ENCODE assay signal across 19 mouse cellular contexts in genomic region chr3:132211260-132211659, GRCm38 (mm10).
DNase-seq lines count a peak whose midpoint lies in the region; ATAC-seq and TF ChIP-seq lines count a peak whose summit lies in the region.
"Had no signal": no experiment of that assay in that cellular context is flagged by ENCODE, and none has a peak within 500 bp of the region (broad histone marks: within the 10 kb centered on the region; RNA-seq: fewer than 3 reads in every experiment).

No protein-coding gene starts in this region.

- 86% methylated on average over 5 of the region's 5 CpGs for WGBS in forebrain, embryonic 15.5 days

- peak; percentile 48 for ATAC-seq in Patski
- no peak for ATAC-seq in forebrain, embryonic 15.5 days (replicated peaks)
- ATAC-seq: forebrain, embryonic 14.5 days; liver, postnatal 0 days had no signal

- intact Hi-C loops in heart, postnatal 25 days (cut with DNase I): no loop called here

- H3K4me1 ChIP-seq in forebrain, embryonic 15.5 days: no peaks in the 10 kb centered on the region
- H3K4me1 ChIP-seq: heart, embryonic 13.5 days; hindbrain, embryonic 10.5 days; neural tube, embryonic 12.5 days had no signal

- H3K9ac ChIP-seq in forebrain, embryonic 15.5 days (replicated peaks): no peak overlapping the region
- H3K9ac ChIP-seq: heart, embryonic 13.5 days; liver, postnatal 0 days; neural tube, embryonic 12.5 days had no signal

- H3K4me2 ChIP-seq in forebrain, embryonic 15.5 days (replicated peaks): no peak overlapping the region
- H3K4me2 ChIP-seq: heart, embryonic 13.5 days; neural tube, embryonic 12.5 days had no signal

- CTCF ChIA-PET in Patski (lab: Charles Lee): interaction anchor here (1.0 to 1.6 kb wide), 4 partner anchors 10 to 51 kb away, joined by 3 to 4 read pairs (median 3); no protein-coding TSS in a partner anchor

- no peak for TF ChIP-seq CTCF in Patski (IDR thresholded peaks at IDR 0.05)

- no peaks in the 10 kb centered on the region for H3K27me3 ChIP-seq in Patski
- H3K27me3 ChIP-seq in forebrain, embryonic 15.5 days: no peaks in the 10 kb centered on the region
- H3K27me3 ChIP-seq: heart, embryonic 13.5 days; neural tube, embryonic 12.5 days had no signal

- H3K4me3 ChIP-seq in forebrain, embryonic 15.5 days: no peak overlapping the region
- H3K4me3 ChIP-seq: heart, embryonic 13.5 days; hindbrain, embryonic 10.5 days; neural tube, embryonic 12.5 days had no signal

- H3K9me3 ChIP-seq in forebrain, embryonic 15.5 days: no peaks in the 10 kb centered on the region
- H3K9me3 ChIP-seq: heart, embryonic 13.5 days; hindbrain, embryonic 10.5 days; neural tube, embryonic 12.5 days had no signal

- in situ Hi-C loops in Patski (cut with MboI; ENCODE audit: low pct_unique_long_range_greater_than_20kb): no loop called here

- POLR2A ChIA-PET in Patski (lab: Charles Lee): no interaction called here

- H3K36me3 ChIP-seq in forebrain, embryonic 15.5 days: no peaks in the 10 kb centered on the region
- H3K36me3 ChIP-seq: heart, embryonic 13.5 days; hindbrain, embryonic 10.5 days; neural tube, embryonic 12.5 days had no signal

- peak; percentile 7 to 45 for DNase-seq in adrenal gland, adult (ENCODE audit: inconsistent age in 2 of 2, low spot score in 1 of 2)
- no peak for DNase-seq in adrenal gland, postnatal 25 days
- peak; percentile 25 for DNase-seq in heart, adult 8-10 months (ENCODE audit: low spot score)
- DNase-seq in heart, postnatal 25 days (ENCODE audit: low spot score): no peak
- DNase-seq in Patski (ENCODE audit: low read depth, low spot score): peak; percentile 34
- DNase-seq in skeletal muscle tissue, adult 2 months (ENCODE audit: low read depth, low spot score): peak; percentile 65
- no peak for DNase-seq in right cerebral cortex, postnatal 14 days
- DNase-seq: cerebellum, adult 9-11 months; kidney, adult 2 months; kidney, postnatal 4 days; layer of hippocampus, postnatal 36 days; liver; liver, postnatal 0 days; thymus, postnatal 36 days had no signal

- H3K27ac ChIP-seq in forebrain, embryonic 15.5 days (replicated peaks): no peak overlapping the region
- H3K27ac ChIP-seq: heart, embryonic 13.5 days; hindbrain, embryonic 10.5 days; neural tube, embryonic 12.5 days had no signal

Comparison
In these comparisons a context has a peak if more than half of its experiments do, and no peak if none do; other contexts are left out.
1. DNase-seq: peak in adrenal gland, adult (2 of 2), heart, adult 8-10 months (single experiment), Patski (single experiment) and skeletal muscle tissue, adult 2 months (single experiment); none in adrenal gland, postnatal 25 days (single experiment), heart, postnatal 25 days (single experiment) and right cerebral cortex, postnatal 14 days (single experiment).